Mouse (Mus musculus): Measurements from ENCODE around the gene Spop. TPM values are rescaled to one million over a fixed set of nuclear protein-coding genes. Genes with fewer than 3 reads are reported as not detected.

Gene Spop
- polyA plus RNA-seq, 1 experiment from 2014 or later = 230 TPM

DNA sequence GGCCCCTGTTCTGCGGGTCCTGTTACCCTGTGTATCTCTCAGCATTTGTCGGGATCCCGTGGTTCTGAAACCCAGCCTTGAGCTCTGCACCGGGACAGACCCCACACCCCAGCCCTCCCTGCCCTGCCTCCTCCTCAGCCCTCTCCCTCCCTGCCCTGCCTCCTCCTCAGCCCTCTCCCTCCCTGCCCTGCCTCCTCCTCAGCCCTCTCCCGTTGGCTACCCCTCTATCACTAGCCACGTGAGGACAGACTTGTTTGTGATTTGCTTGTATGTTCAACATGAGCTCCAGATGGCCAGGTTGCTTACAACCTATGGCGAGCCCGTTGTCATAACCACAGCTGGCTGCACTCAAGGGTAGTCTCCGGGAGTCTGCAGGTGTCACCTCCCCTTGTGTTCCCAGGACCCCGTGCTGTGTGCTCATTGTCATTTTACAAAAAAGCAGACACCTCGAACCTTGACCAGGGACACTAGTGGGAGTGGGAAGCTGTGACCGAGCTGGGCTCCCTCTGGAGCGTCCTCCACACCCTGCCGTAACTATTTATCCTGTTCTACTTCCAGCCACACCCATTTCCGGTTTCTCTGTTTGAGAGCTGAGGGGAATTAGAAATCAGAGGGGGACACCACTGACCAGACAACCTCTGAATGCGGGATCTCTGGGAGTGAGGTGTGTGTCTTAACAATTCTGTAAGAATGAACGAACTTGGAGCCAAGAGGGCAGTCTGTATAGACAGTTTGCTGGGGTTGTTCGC is 126.9 kb downstream of the Spop start:
- ATAC-seq (ENCODE audit: low FRiP score, low read depth) = peak; percentile 46; the same call in 1 of the 2 replicates
- 40% methylated on average over 18 of the region's 18 CpGs for WGBS

More for the DNA sequence above, 126.9 kb downstream of the Spop start:
- H3K9ac ChIP-seq = no peak overlapping the region
- peaks cover 14% of the 10 kb centered on the region; the same call in 1 of the 2 replicates for H3K4me1 ChIP-seq (replicated peaks)
- no peaks in the 10 kb centered on the region for H3K27me3 ChIP-seq
- H3K9me3 ChIP-seq = no peaks in the 10 kb centered on the region
- no peaks in the 10 kb centered on the region for H3K36me3 ChIP-seq
- H3K4me3 ChIP-seq = no peak overlapping the region
- H3K27ac ChIP-seq (replicated peaks) = no peak overlapping the region
- 0 out of 2 replicates have a peak overlapping the region, but pooled peaks have one; percentile 14 for H3K4me2 ChIP-seq

Other genes with a start within 250 kb of the Spop start
- not detected in 2 replicates for gene Tac4, start 152.6 kb upstream of the Spop start, polyA plus RNA-seq (2015; fragmentation: Nextera tagmentation; extraction: Ambion mirVana)
- gene Kat7, start 103.8 kb upstream of the Spop start, polyA plus RNA-seq (2015; fragmentation: Nextera tagmentation; extraction: Ambion mirVana) = 60.5 and 66.2 TPM in 2 replicates
- gene Fam117a, start 77.1 kb upstream of the Spop start, polyA plus RNA-seq (2015; fragmentation: Nextera tagmentation; extraction: Ambion mirVana) = 3.1 and 3.6 TPM in 2 replicates
- 137 and 140 TPM in 2 replicates for gene Slc35b1, start 29.4 kb upstream of the Spop start, polyA plus RNA-seq (2015; fragmentation: Nextera tagmentation; extraction: Ambion mirVana)
- gene Nxph3, start 100.5 kb downstream of the Spop start, polyA plus RNA-seq (2015; fragmentation: Nextera tagmentation; extraction: Ambion mirVana) = 3.3 and 3.9 TPM in 2 replicates
- gene Ngfr, start 173.7 kb downstream of the Spop start, polyA plus RNA-seq (2015; fragmentation: Nextera tagmentation; extraction: Ambion mirVana) = 42.8 and 44.9 TPM in 2 replicates

All from hindbrain, embryonic 15.5 days (tissue).